Mouse (Mus musculus): ENCODE data around the gene Nfyb. TPM values are rescaled to one million over a fixed set of nuclear protein-coding genes. Genes with fewer than 3 reads are reported as not detected.

The Nfyb gene
- polyA plus RNA-seq, 1 experiment from 2014 or later, result 49.5 TPM

- Histone ChIP-seq H3K9ac (no peak overlapping the region), H3K4me1 (replicated peaks) (peaks cover 42% of the 10 kb centered on the region), H3K27me3 (no peaks in the 10 kb centered on the region), H3K36me3 (peaks cover 96% of the 10 kb centered on the region), H3K9me3 (no peaks in the 10 kb centered on the region), H3K4me2 (no peak overlapping the region), H3K27ac (no peak overlapping the region), H3K4me3 (no peak overlapping the region)
- WGBS, result 84% methylated on average over 9 of the region's 9 CpGs
- ATAC-seq (ENCODE audit: low FRiP score), result no peak
Measured at GRCm38 (mm10) chr10:82756466-82756865, 7.5 kb downstream of the Nfyb start.

DNA sequence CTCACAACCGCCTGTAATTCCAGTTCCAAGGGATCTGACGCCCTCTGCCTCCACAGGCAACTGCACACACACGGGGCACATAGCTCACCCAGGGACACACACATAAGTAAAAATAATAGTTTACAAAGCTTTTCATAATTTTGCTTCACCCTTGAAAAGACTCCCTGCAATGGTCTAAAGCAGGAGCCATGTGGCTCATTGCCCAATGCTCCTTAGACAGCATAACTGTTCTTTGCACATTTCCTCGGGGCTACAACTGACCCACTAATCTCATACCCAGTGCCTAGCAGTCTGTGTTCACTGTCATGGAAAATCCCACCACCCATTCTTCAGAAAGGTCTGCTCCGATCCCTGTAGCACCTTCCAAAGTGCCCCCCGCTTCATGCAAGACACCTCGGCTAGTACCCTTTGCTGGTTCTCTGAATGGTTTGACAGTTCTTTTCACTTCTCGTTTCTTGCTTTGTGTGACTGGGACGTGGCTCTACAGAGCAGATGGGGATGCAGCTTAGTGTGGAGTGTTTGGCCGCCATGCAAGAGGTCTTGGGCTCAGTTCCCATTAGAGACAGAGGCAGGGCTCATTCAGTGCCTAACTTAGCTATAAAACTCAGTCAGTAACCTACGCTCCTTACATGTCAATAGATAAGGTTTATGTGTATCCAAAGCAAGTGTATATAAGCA, 8.6 kb downstream of the Nfyb start:
- H3K9me3 ChIP-seq, result no peaks in the 10 kb centered on the region
- H3K4me2 ChIP-seq, result no peak overlapping the region
- peaks cover 31% of the 10 kb centered on the region for H3K4me1 ChIP-seq (replicated peaks)
- H3K27ac ChIP-seq, result no peak overlapping the region
- H3K4me3 ChIP-seq, result no peak overlapping the region
- 92% methylated on average over 11 of the region's 11 CpGs for WGBS
- no peaks in the 10 kb centered on the region for H3K27me3 ChIP-seq
- H3K36me3 ChIP-seq, result peaks cover 97% of the 10 kb centered on the region
- no peak for ATAC-seq (ENCODE audit: low FRiP score)
- H3K9ac ChIP-seq, result no peak overlapping the region

DNA sequence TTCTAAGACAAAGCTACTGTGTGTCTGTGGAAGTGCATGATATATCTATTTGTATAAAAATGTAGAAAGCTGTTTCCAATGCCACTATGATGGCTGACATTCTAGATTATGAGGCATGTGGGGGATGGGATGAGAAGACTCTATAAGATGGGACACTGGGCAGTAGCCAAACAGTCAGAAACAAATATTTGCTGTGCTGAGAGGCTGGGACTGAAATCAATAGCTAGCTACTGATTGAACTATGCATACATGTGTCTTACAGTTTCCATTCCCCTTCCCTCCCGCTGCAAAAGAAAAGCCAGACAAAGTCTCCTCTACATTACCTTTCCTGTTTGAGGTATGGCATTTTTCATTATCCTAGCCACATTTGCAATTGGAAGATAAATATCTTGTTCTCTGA, 9.3 kb downstream of the Nfyb start:
- no peak overlapping the region for H3K27ac ChIP-seq
- no peak overlapping the region for H3K9ac ChIP-seq
- peaks cover 93% of the 10 kb centered on the region for H3K36me3 ChIP-seq
- WGBS, result 96% methylated on average over 1 of the region's 1 CpGs
- no peaks in the 10 kb centered on the region for H3K27me3 ChIP-seq
- H3K4me3 ChIP-seq, result no peak overlapping the region
- no peaks in the 10 kb centered on the region for H3K9me3 ChIP-seq
- ATAC-seq (ENCODE audit: low FRiP score), result no peak
- no peak overlapping the region for H3K4me2 ChIP-seq
- H3K4me1 ChIP-seq (replicated peaks), result peaks cover 24% of the 10 kb centered on the region

DNA sequence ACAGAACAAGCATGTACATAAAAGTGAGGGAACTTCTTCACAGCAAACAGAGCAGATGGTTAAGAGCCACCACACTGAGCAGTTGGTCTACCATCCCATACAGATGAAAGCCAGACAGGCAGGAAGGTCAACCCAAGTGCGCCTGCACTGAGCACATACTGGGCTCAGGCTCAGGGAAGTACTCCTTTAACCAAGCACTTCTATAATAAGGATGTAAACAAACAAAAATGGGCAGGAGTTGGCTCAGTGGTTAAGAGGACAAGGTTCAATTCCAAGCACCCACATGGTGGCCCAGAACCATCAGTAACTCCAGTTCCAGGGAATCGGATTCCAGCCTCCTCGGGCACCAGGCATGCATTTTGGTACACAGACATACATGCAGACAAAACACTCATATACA, 11.0 kb downstream of the Nfyb start:
- H3K4me2 ChIP-seq, result no peak overlapping the region
- H3K27me3 ChIP-seq, result no peaks in the 10 kb centered on the region
- 97% methylated on average over 3 of the region's 3 CpGs for WGBS
- ATAC-seq (ENCODE audit: low FRiP score), result no peak
- H3K27ac ChIP-seq, result no peak overlapping the region
- no peaks in the 10 kb centered on the region for H3K9me3 ChIP-seq
- no peak overlapping the region for H3K4me3 ChIP-seq
- H3K36me3 ChIP-seq, result peaks cover 93% of the 10 kb centered on the region
- H3K4me1 ChIP-seq (replicated peaks), result peaks cover 10% of the 10 kb centered on the region
- no peak overlapping the region for H3K9ac ChIP-seq

- no peaks in the 10 kb centered on the region for H3K4me1 ChIP-seq (replicated peaks)
- no peak overlapping the region for H3K4me2 ChIP-seq
- no peak overlapping the region for H3K27ac ChIP-seq
- H3K9ac ChIP-seq, result no peak overlapping the region
- 93% methylated on average over 6 of the region's 6 CpGs for WGBS
- peaks cover 95% of the 10 kb centered on the region for H3K36me3 ChIP-seq
- no peak for ATAC-seq (ENCODE audit: low FRiP score)
- H3K27me3 ChIP-seq, result no peaks in the 10 kb centered on the region
- no peak overlapping the region for H3K4me3 ChIP-seq
- no peaks in the 10 kb centered on the region for H3K9me3 ChIP-seq
Measured at GRCm38 (mm10) chr10:82750778-82751177, 13.2 kb downstream of the Nfyb start.

- Histone ChIP-seq H3K9me3 (no peaks in the 10 kb centered on the region), H3K36me3 (peaks cover 73% of the 10 kb centered on the region), H3K27ac (no peak overlapping the region), H3K9ac (no peak overlapping the region), H3K4me1 (replicated peaks) (no peaks in the 10 kb centered on the region), H3K27me3 (no peaks in the 10 kb centered on the region), H3K4me2 (no peak overlapping the region), H3K4me3 (no peak overlapping the region)
- no peak for ATAC-seq (ENCODE audit: low FRiP score)
- WGBS, result 90% methylated on average over 15 of the region's 15 CpGs
Measured at GRCm38 (mm10) chr10:82746988-82747850, 16.7 kb downstream of the Nfyb start.

DNA sequence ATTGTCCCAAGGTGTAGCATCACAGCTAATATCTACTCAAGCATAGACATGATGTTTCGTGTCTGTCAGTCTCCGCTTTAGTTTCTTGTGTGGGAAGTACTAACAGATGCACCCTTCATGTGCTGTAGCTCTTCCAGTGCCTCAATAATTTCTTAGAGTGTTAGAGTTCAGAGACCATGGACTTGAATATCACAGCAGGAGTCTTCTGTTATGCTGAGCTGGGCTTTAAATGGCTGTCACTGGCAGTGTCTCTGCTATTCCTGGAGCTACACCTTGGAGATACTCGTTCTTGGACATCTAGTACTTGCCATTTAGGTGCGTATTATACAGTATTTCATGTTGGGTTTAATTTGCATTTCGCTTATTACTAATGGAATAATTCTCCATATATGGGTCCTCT, 18.6 kb downstream of the Nfyb start:
- Histone ChIP-seq H3K4me3 (no peak overlapping the region), H3K27me3 (no peaks in the 10 kb centered on the region), H3K9me3 (no peaks in the 10 kb centered on the region), H3K9ac (no peak overlapping the region), H3K4me2 (no peak overlapping the region), H3K27ac (no peak overlapping the region), H3K36me3 (peaks cover 55% of the 10 kb centered on the region), H3K4me1 (replicated peaks) (0 out of 2 replicates have a peak, but pooled peaks cover 2% of the 10 kb centered on the region)
- 87% methylated on average over 5 of the region's 5 CpGs for WGBS
- no peak for ATAC-seq (ENCODE audit: low FRiP score)

DNA sequence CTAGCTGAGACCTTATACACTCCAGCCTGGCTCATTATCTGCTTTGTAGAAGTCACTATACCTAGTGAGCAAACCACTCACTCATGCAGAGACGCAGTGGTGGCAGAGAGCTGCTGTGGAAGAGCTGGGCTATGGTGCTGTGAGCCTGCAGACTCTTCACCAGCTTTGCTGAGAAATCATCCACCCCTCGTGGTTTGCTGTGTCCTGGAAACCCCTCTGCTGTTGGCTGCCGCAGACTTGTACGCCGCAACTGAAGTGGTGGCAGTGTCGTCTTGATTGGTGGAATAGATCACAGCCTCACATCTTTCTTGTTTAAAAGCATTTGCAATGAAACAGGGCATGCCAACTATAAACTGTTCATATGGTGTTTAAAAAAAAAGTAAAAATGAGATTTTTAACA, 19.6 kb downstream of the Nfyb start:
- H3K27ac ChIP-seq, result no peak overlapping the region
- peaks cover 58% of the 10 kb centered on the region for H3K36me3 ChIP-seq
- no peak overlapping the region for H3K4me3 ChIP-seq
- H3K4me1 ChIP-seq (replicated peaks), result 0 out of 2 replicates have a peak, but pooled peaks cover 2% of the 10 kb centered on the region
- no peak for ATAC-seq (ENCODE audit: low FRiP score)
- 90% methylated on average over 6 of the region's 6 CpGs for WGBS
- H3K4me2 ChIP-seq, result no peak overlapping the region
- no peaks in the 10 kb centered on the region for H3K9me3 ChIP-seq
- no peak overlapping the region for H3K9ac ChIP-seq
- H3K27me3 ChIP-seq, result no peaks in the 10 kb centered on the region

GRCm38 (mm10) chr10:82742578-82742977, 21.4 kb downstream of the Nfyb start:
- ATAC-seq (ENCODE audit: low FRiP score), result no peak
- Histone ChIP-seq H3K27me3 (no peaks in the 10 kb centered on the region), H3K9ac (no peak overlapping the region), H3K36me3 (peaks cover 55% of the 10 kb centered on the region), H3K4me1 (replicated peaks) (0 out of 2 replicates have a peak, but pooled peaks cover 2% of the 10 kb centered on the region), H3K4me3 (no peak overlapping the region), H3K27ac (no peak overlapping the region), H3K4me2 (no peak overlapping the region), H3K9me3 (no peaks in the 10 kb centered on the region)
- 83% methylated on average over 1 of the region's 1 CpGs for WGBS

DNA sequence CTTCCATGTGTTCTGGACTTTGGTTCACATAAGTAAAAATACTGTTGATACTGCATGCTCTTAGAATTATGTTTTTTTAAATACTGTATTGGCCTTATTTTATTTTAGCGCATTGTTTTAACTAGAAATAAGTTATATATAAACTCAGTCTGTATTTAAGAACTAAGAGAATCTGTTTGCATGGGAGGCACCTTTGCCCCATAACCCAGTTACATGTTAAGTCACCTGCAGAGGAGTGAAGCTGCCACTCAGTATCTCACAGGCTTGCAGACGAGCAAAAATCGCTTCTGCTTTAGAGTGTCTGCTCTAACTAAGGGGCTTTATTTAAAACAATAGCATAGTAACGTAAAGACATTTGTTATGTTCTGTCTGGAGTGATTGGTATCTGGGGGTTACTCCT, 22.1 kb downstream of the Nfyb start:
- WGBS, result 92% methylated on average over 4 of the region's 4 CpGs
- Histone ChIP-seq H3K36me3 (peaks cover 51% of the 10 kb centered on the region), H3K9ac (no peak overlapping the region)

DNA sequence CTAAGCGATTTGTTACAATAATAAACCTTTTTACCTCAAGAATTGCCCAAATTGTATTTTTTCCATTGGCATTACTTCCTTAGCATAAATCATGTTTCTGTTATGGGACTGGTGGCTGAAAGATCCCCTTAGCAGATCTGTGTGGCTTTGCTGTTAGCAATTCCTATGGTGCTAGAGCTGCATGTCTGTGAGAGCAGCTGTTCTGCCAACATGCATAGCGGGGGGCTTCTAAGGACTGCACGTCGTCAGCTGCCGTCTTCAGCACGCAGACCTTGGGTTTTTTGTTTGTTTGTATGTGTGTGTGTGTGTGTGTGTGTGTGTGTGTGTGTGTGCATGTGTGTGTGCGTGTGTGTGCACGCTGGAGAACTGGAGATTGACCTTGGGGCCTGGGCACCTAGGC, 22.6 kb downstream of the Nfyb start:
- 66% methylated on average over 8 of the region's 8 CpGs for WGBS
- no peak overlapping the region for H3K4me2 ChIP-seq
- H3K4me1 ChIP-seq (replicated peaks), result 0 out of 2 replicates have a peak, but pooled peaks cover 2% of the 10 kb centered on the region
- H3K9me3 ChIP-seq, result no peaks in the 10 kb centered on the region
- H3K9ac ChIP-seq, result no peak overlapping the region
- no peaks in the 10 kb centered on the region for H3K27me3 ChIP-seq
- H3K4me3 ChIP-seq, result no peak overlapping the region
- ATAC-seq (ENCODE audit: low FRiP score), result no peak
- H3K36me3 ChIP-seq, result peaks cover 46% of the 10 kb centered on the region
- peak overlapping the region; percentile 3; the same call in 1 of the 2 replicates for H3K27ac ChIP-seq

More for the DNA sequence above, 22.1 kb downstream of the Nfyb start:
- Histone ChIP-seq H3K27me3 (no peaks in the 10 kb centered on the region), H3K27ac (no peak overlapping the region), H3K9me3 (no peaks in the 10 kb centered on the region), H3K4me2 (no peak overlapping the region), H3K4me3 (no peak overlapping the region), H3K4me1 (replicated peaks) (0 out of 2 replicates have a peak, but pooled peaks cover 2% of the 10 kb centered on the region)
- no peak for ATAC-seq (ENCODE audit: low FRiP score)

DNA sequence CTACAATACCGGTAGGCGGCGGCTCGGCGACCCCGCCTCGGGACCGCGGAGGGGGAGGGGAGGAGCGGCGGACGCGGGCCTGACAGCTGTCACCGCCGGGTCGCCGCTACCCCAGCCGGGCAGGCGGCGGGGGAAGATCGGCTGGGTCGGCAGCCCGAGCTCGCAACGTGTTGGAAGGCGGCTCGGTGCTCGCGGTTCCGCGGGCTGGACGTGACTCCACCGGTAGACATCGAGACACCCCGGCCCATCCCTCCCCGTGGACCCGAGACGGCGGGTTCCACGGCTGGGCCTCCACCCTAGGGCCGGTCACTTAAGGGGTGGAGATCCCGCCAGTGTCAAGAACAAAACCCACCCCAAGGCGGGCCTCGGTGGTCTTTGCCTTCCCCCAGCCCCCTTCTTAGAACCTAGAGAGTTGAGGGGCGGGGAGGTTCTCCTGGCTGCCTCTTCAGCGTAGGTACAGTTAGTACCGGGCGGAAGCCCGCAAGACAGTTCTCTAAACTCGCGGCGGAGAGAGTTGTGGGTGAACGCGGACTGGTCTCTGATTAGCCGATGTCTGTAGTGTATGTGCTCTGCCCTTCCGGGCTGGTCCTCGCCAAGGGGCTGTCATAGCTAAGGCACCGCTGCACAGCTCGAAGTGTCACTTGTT, 64.5 kb downstream of the Nfyb start:
- 0 out of 2 replicates have a peak, but pooled peaks cover 3% of the 10 kb centered on the region for H3K27me3 ChIP-seq
- H3K9ac ChIP-seq, result peak overlapping the region; percentile 89
- H3K4me1 ChIP-seq (replicated peaks), result peaks cover 20% of the 10 kb centered on the region
- under 1% methylated on average over 50 of the region's 59 CpGs for WGBS
- peaks cover 18% of the 10 kb centered on the region for H3K36me3 ChIP-seq
- peak overlapping the region; percentile 91 for H3K27ac ChIP-seq
- H3K4me3 ChIP-seq, result peak overlapping the region; percentile 92
- peak overlapping the region; percentile 92 for H3K4me2 ChIP-seq
- H3K9me3 ChIP-seq, result no peaks in the 10 kb centered on the region
- peak; percentile 83 for ATAC-seq (ENCODE audit: low FRiP score)

Measured in hindbrain, embryonic 13.5 days (tissue).